Mouse (Mus musculus) megakaryocyte-erythroid progenitor cell, adult 5-6 weeks (primary cell): ENCODE measurements around the gene Mgat2. TPM values are rescaled to one million over a fixed set of nuclear protein-coding genes. Genes with fewer than 3 reads are reported as not detected.

ENCODE experiments used
- ATAC-seq: replicated peaks from 2 replicates; pipeline ENCODE4 v1.8.0; 2016; ENCODE audit warnings: mild to moderate bottlenecking, inconsistent platforms; ENCODE audit not compliant: severe bottlenecking, poor library complexity, low FRiP score, low TSS enrichment
- total RNA-seq, 2 experiments: library from RNA; stranded (forward) in 1 of 2; stranded (reverse) in 1 of 2; fragments of 200-1000, 215-1000 nt in 1 of 2; fragments of >200 nt in 1 of 2; fragmentation: Nextera tagmentation in 1 of 2; gene quantifications; 2 replicates each; pipeline ENCODE4 v1.2.3; 2014 to 2017

Mgat2 gene
- total RNA-seq, 2 experiments from 2014 or later: 30.1 to 69.0 TPM

DNA sequence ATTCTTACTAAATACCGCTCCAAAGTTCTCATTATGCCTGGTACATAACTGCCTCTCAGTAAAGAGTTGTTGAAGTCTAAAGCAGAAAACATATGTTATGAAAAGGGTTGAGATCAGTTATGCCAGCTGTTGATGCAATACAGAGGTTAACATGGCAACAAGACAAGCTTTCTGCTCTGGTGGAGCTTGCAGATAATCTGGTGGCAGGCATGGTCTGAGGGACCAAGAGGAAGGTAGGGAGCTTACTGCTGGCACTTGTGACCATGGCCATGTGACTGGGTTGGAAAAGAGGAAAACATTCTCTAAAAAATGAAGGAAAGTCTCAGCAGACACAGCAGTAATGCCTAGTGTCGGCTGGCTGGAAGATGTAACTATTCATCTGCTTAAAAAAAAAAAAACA is 12.7 kb upstream of the Mgat2 start:
- peak; percentile 51 for ATAC-seq

DNA sequence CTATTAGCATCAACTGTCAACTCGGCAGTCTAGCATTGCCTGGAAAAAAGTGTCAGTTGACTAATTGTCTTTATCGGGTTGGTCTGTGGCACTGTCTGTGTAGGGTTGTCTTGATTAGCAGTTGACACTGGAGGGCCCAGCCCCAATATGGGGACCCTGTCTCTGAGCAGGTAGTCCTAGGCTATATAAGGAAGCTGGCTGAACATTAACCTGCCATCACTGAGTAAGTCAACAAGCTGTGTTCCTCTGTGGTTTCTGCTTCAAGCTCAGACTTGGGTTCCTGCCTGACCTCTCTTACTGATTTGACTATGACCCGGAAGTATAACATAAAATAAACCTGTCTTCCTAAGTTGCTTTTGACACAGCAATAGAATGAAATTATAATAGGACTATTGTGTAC is 8.0 kb upstream of the Mgat2 start:
- ATAC-seq: no peak

DNA sequence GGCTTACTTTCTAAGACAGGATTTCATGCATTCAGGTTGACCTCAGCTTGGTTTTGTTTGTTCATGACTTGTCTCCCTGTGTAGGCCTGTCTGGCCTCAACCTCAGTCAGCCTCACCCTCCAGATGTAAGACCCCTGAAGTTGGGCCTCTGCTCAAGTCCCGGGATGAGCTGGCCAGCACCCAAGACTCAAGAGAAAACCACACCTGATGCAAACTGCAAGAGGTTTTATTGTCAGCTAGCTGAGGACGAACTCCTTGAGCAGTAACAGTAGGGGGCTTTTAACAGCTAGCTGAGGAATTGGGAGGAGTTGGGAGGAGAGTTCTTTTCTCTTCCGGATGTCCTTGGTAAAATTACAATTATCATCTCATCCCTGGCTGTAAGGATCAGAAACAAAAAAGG is 6.4 kb upstream of the Mgat2 start:
- ATAC-seq: no peak

- no peak for ATAC-seq
These were observed 4.6 kb upstream of the Mgat2 start for GRCm38 (mm10) chr12:69179371-69179770.

GRCm38 (mm10) chr12:69181800-69182199 is 2.2 kb upstream of the Mgat2 start:
- ATAC-seq: no peak

GRCm38 (mm10) chr12:69184342-69185295 is 662 bp downstream of the Mgat2 start:
- ATAC-seq: peak; percentile 32

DNA sequence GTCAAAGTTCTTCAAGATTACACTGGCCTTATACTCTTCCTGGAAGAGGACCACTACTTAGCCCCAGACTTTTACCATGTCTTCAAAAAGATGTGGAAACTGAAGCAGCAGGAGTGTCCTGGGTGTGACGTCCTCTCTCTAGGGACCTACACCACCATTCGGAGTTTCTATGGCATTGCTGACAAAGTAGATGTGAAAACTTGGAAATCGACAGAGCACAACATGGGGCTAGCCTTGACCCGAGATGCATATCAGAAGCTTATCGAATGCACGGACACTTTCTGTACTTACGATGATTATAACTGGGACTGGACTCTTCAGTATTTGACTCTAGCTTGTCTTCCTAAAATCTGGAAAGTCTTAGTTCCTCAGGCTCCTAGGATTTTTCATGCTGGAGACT is 1.4 kb downstream of the Mgat2 start:
- no peak for ATAC-seq

- no peak for ATAC-seq
These were observed 3.0 kb downstream of the Mgat2 start for GRCm38 (mm10) chr12:69186811-69187471.

GRCm38 (mm10) chr12:69190074-69190473 is 6.1 kb downstream of the Mgat2 start:
- no peak for ATAC-seq

GRCm38 (mm10) chr12:69190522-69190921 is 6.6 kb downstream of the Mgat2 start:
- ATAC-seq: peak; percentile 62

- ATAC-seq: no peak
These were observed 7.4 kb downstream of the Mgat2 start for GRCm38 (mm10) chr12:69191396-69191795.

GRCm38 (mm10) chr12:69192637-69193036 is 8.7 kb downstream of the Mgat2 start:
- ATAC-seq: no peak

DNA sequence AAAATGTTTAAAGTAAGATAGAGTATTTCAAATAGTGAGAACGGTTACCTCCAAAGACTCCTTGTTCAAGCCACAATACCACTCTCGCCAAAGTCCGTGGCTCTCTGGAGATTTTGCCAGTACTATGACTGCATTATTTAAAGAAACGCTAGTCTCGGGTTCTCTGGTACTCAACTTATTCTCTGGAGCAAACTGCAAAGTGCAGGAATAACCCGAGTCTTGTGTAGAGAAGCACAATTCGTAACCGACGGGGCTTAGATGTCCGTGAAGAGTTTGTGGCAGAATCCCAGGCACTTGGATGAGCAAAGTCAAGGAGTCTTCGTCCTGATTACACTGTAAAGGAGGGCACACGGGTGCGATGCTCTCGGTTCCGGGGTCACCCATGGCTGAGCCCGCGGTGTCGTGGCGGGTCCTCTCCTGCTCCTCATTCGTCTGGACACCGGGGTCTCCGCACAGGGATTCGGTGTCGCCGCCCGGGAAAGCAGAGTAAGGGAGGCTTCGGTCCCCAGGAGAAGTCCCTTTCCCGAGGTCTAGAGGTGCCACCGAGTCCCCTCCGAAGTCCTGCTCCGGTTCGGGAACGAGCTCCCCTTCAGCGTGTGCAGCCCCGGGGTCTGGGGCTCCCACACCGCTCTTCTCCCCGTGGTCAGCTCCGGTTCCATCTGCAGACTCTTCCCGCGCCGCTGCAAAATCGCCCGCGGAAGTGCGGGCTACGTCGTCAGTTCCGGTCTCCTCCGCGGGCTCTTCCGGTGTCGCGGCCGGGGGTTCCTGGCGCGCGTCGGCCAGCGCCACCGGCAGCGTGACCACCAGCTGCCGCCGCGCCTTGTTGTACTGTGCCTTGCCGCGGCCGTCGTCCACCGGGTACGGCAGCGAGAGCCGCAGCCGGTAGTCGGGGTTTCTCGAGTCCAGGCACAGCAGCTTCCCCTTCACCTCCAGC is 12.8 kb downstream of the Mgat2 start, which contains the start of gene Gm49383:
Gene Gm49383, minus strand, starts transcription at position 661 of the 934 bp plus-strand sequence.
- peak; percentile 73 for ATAC-seq

GRCm38 (mm10) chr12:69197378-69198163 is 13.6 kb downstream of the Mgat2 start:
- peak; percentile 90 for ATAC-seq

GRCm38 (mm10) chr12:69198164-69198535 is 14.2 kb downstream of the Mgat2 start, which contains the start of gene Dnaaf2:
Gene Dnaaf2 (minus strand): TSS chr12:69198429.
- ATAC-seq: peak; percentile 60

DNA sequence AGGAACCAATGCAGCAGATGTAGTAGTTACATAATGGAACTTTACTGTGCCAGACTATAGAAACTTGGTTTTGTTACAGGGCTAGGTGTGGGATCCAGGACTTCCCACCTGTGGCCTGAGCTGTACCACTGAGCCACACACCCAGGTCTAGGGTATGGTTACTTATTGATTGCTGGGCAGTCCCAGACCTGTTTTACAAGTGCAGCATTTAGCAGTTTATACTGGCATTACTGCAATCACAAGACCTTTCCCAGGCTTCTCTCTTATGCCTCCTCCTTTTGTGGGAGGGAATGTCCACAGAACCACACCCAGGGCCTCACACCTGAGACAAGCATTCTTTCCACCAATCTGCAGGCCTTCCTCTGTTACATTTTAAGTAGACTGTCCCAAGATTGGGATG is 15.0 kb downstream of the Mgat2 start:
- ATAC-seq: no peak

DNA sequence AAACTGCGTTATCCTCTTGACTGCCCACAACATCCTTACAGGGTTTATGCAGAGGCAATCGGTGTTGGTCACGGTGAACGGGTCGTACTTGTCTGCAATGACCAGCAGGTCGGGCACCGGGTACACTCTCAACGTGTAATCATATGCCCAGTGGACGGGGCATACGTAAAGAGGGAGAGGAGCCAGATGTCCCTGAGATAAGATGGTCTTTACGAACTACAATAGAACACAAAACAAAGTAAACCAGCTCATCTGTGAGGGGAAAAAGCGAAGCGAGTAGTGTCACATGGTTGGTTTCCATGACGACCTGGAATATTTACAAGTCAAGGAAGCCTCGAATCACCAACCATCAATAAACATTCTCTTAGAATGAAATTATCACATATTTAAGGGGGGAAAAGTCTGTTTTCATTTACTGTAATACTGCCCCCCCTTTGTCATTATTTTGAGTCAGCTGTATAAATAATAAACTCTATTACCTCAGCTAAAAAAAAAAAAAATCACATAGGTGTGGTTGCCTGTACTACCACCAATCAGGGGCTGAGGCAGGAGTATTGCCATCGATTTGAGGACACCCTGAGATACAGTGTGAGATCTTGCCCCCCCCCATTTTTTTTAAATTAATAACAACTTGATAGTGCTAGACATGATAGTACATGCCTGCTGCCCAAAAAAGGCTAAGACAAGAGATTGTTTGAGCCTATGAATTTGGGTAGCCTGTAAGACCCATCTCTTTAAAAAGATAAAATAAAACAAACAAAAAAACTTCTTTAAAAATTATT is 20.3 kb downstream of the Mgat2 start, which contains the start of gene Gm49384:
Gene Gm49384, minus strand, starts transcription at position 216 of the 782 bp plus-strand sequence.
- no peak for ATAC-seq

- ATAC-seq: no peak
These were observed 23.4 kb downstream of the Mgat2 start for GRCm38 (mm10) chr12:69207396-69207795.
